Mouse (Mus musculus) adrenal gland, postnatal 14 days (tissue): ENCODE measurements at regions not wholly inside any gene's neighbourhood (a gene's known extent, or its start where the extent isn't known, plus 50 kb on each side); places are given as distances from the start of the nearest gene placed in this dataset.

Experiments used
- DNase-seq: peaks from one replicate; pipeline ENCODE4 v3.0.0; 2021; ENCODE audit warnings: mixed read lengths

DNA sequence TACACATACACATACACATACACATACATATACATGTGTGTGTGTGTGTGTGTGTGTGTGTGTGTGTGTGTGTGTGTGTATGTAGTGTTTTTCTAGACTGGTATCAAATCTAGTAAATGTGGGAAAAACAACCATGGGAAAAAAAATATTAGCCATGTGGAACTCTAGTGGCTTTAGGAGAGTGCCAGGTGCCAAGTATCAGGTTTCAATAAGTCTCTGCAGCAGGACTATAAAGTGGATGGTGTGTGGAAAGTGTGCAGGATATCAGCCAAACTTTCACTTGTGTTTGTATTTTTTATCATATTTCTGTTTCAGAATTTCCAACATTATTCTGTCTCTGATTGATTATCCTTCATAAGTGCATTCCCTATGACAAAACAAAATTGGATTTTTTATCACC is 653.3 kb upstream of the Fam98a start:
- DNase-seq = no peak

GRCm38 (mm10) chr17:76184813-76185212 is 633.1 kb upstream of the Fam98a start:
- DNase-seq = no peak

- DNase-seq = no peak
These were observed 585.1 kb upstream of the Fam98a start for GRCm38 (mm10) chr17:76136660-76137495.

GRCm38 (mm10) chr17:76134030-76134429 is 582.3 kb upstream of the Fam98a start:
- DNase-seq = no peak

DNA sequence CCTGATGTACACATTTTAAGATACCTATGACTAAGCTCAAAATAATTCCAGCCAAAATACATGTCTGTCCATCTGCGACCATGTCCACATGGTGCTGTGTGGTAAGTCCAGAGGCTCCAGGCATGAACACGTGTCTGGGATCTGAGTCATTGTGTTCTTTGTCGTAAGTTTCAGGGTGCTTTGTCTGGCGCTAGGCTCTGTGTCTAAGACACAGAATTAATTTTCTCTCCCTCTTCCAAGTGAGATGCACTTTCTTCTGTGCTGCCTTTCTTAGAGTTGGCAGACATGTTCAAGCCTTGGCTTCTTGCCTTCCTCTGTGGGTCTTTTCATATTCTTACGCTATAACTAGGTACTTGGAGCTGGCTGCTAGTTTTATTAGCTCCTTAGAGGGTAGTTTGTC is 573.5 kb upstream of the Fam98a start:
- DNase-seq = no peak

DNA sequence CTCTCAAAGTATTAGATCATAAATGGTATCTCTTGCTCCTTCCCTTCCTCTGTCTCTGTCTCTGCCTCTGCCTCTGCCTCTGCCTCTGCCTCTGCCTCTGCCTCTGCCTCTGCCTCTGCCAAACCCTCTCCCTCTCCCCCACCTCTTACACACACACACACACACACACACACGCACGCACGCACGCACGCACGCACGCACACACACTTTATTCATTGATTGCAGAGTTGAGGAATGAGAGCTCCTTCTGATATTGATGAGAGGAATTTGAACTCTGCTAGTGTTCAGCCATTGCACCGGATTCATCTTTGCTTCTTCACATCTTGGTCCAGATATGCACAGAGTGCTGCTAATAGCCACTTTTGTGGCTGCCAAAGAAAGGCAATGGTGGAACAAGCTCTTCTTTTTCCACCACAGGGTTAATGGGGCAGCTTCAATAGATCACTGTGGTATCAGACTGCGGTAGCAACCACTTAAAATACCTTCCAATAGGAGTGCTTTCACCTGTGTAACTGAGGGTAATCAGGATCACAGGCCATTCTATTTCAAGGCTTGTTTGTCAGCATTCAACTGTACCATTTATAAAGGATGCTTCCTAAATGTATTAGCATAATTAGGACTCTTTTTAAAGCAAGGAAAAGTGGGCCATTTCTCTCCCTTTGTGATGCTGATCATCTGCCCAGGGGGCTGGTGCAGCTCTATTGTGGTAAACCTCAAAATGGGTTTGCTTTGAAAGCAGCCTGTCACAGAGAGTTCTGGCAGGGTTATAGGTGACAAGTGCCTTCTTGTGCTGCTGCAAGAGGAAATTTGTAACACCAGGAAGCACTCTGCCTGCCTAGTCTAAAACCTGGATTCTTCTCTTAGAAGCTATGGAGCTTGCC is 559.8 kb upstream of the Fam98a start:
- no peak for DNase-seq

GRCm38 (mm10) chr17:76110856-76111255 is 559.1 kb upstream of the Fam98a start:
- DNase-seq = no peak

- no peak for DNase-seq
These were observed 531.8 kb upstream of the Fam98a start for GRCm38 (mm10) chr17:76083536-76083935.

DNA sequence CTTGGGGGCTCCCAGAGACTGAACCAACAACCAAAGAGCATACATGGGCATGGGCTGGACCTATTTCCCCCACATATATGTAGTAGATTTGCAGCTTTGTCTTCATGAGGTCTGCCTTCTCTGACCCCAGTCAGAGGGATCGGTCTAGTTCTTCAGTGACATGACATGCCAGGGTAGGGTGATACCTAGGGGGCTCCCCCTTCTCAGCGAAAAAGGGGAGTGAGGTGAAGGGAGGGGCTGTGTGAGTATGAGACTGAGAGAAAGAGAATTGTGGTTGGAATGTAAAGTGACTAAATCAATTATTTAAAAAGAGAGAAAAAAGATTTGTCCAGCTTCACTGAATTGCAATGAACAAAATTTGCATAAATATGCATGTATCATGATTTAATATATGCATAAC is 530.0 kb upstream of the Fam98a start:
- no peak for DNase-seq

DNA sequence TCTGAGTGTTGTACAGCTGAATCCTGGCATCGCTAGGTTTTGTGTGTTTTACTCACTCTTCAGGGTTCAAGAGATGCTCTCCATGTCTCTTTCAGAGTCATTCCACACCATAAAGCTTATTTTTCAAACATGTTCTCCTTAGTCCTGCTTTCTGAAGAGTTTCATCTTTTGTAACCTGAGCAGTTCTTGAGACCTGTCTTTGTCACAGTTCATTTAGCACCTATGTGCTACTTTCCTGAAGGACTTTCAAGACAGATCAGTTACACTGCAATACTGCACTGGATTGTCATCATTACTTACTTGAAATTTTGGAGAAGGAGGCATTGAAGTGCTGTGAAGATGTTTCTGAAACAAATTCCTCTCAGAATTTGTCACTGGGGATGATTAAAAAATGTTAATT is 494.7 kb upstream of the Fam98a start:
- no peak for DNase-seq

DNA sequence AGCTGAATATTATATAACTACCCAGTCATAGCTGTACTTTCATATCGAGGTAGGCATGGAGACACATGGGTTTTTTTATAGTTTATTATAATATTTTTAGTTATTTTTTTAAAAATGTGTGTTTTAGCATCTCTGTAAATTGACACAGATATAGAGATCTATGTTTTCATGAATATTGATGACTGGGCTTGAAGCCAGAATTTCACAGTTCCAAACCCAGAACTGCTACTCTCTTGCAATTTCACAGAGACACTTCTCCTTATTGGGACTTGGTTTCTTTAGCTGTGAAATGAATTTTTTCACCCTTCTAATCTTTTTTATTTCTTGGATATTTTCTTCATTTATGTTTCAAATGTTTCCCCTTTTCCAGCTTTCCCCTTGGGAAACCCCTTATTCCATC is 481.0 kb upstream of the Fam98a start:
- DNase-seq = no peak

DNA sequence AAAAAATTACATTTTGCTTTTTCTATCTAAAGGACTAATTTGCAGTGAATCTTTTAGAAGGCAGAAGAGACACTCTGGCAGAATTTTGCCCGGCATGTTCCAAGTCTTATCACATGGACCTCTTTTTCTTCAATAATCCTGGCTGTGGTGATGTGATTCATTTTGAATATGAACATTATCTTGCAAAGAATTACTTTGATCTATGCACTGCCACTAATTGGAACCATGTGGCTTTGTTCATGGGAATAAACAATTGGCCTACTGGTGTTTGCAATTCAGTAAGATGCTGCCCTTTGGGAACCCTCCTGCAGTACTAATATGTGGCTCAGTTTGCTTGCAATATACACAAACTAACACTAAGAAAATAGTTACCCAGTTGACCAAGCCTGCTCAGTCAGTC is 456.3 kb upstream of the Fam98a start:
- DNase-seq = no peak

GRCm38 (mm10) chr17:76002836-76003235 is 451.1 kb upstream of the Fam98a start:
- no peak for DNase-seq

DNA sequence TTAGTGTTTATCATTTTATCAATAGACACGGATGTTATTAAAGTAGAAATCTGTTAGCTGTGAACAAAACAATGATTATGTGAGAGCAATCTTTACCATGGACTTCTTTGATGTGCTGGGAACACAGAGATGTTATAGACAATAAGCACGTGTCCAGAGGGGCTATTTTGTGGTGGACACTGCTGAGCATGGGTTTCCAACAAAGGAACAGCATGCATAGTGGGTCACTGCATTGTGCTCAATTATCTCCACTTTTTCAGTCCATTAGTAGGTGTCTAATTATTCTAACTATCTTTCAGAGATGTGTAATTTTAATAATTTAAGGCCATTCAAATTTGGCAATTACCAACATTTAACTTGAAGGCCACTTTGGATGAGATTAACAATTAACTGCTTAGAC is 409.6 kb upstream of the Fam98a start:
- DNase-seq = no peak

DNA sequence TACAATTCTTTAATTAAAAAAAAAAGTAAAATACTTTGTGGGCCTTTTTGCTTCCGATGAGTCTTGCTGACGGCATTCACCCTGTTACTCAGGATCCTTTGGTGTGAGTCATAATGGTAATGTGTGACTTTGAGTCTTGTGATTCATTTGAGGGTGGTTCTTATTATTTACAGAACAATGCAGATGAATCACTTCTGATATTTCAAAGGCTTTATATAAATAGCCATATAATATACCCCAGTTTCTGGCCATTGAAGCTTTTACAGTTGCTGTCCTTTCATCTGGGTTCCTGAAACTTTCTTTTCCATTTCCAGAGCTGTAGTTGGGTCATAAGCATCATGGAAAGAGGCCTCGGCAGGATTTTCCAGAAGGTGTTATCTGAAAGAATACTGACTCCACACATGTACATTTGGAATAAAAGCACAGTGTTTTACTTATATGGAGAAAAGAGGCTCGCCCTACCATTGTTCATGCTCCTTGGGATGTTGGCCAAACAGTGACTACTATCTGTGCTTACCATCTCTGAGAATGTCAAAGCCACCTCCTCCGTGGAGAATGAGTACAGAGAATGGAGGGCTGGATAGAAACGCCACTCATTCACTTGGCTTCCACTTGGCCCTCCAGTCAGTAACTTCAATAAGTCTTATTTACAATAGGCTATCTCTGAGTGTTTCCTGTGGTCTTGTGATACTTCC is 385.1 kb upstream of the Fam98a start:
- DNase-seq = no peak

- DNase-seq = peak; percentile 31
These were observed 379.3 kb upstream of the Fam98a start for GRCm38 (mm10) chr17:75931022-75931421.

DNA sequence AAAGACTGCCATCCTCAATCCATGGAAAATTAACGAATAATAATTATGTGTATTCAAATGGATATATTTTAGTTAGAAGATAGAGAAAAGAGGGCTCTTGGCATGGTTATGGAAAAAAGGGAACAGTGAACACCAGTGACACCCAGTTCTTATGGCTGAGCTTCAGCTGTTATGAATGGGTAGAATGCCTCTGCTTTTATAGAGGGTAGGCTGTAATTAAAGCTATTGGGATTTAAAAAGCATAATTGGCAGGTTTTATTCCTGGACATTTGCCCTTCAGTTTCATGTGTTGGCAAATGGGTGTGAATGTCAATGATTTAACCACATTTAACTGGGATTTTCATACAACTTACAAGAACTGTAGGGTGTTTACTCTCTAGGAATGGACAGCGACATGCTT is 368.5 kb upstream of the Fam98a start:
- no peak for DNase-seq

DNA sequence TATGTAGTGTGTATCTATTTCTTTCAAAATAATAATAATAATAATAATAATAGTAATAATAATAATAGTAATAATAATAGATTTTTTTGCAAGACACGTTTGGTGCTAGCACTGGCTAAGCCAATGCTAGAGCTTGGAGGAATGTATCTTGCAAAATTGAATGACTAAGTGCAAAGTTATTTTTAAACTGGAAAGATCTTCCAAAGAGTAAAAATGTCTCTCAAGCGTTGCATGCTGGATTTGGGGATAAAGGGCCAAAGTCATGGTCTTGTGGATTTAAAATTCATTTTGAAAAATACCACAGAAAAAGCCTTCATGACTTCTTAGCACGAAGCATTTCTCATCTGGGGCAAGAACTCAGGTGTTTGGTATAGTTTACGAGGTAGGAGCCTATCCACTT is 365.3 kb upstream of the Fam98a start:
- DNase-seq = no peak

DNA sequence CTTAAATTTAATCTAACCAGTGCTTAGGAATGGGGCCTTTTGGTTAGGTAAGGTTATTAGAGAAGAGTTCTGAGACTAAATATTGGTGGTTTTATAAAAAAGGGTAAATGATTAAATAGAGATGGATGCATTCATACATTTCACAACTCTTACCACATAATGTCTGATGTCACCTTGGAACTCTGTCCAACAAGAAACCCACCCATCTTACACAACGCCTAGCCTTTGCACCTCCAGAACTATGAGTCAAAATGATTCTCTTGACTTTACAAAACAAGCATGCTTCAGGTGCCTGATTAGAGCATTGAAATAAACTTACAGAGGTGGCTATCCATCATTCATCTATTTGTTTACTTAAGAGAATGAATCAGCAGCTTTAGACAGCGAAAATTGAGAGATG is 364.8 kb upstream of the Fam98a start:
- no peak for DNase-seq

GRCm38 (mm10) chr17:75915256-75915655 is 363.5 kb upstream of the Fam98a start:
- no peak for DNase-seq

GRCm38 (mm10) chr17:75907085-75907484 is 355.3 kb upstream of the Fam98a start:
- DNase-seq = no peak

GRCm38 (mm10) chr17:75906643-75907042 is 354.9 kb upstream of the Fam98a start:
- DNase-seq = no peak

- DNase-seq = no peak
These were observed 343.7 kb upstream of the Fam98a start for GRCm38 (mm10) chr17:75895436-75895835.
